Mouse (Mus musculus): ENCODE data around the gene Apbb2.

GRCm38 (mm10) chr5:66436791-66437246 lies 181.8 kb downstream of the Apbb2 start:
- no peak for TF ChIP-seq GABPA (IDR thresholded peaks at IDR 0.05; ENCODE audit: insufficient replicate concordance, low read depth, low read length)
- TF ChIP-seq CTCF (conservative IDR thresholded peaks at IDR 0.05 in 1 of 2, IDR thresholded peaks at IDR 0.05 in 1 of 2; ENCODE audit: low read depth in 2 of 2, low read length in 2 of 2) = no peak
- TF ChIP-seq POLR2A (IDR thresholded peaks at IDR 0.05; ENCODE audit: low read depth, low read length) = no peak
- TF ChIP-seq RCOR1 (conservative IDR thresholded peaks at IDR 0.05; ENCODE audit: low read depth, low read length) = no peak

Measured in CH12.LX (cell line).